Mouse (Mus musculus) Patski (cell line): ENCODE measurements at regions not wholly inside any gene's neighbourhood (a gene's known extent, or its start where the extent isn't known, plus 50 kb on each side); places are given as distances from the start of the nearest gene placed in this dataset.
"Not testable (repeated sequence)": the region's sequence is repeated elsewhere in the genome, so short reads cannot be mapped to it uniquely, and the experiment has no call there.

Experiments
- ATAC-seq: fragments of 100-300 bp; one replicate; pipeline ENCODE4 v1.8.0; 2021
- CTCF ChIA-PET: fragments of 350-600 bp; sonication (Branson Sonifier 250); formaldehyde crosslinking; loops from one replicate; lab custom pipeline; 2022; ENCODE audit warnings: inconsistent platforms; lab: Charles Lee
- POLR2A ChIA-PET: fragments of 350-600 bp; sonication (Branson Sonifier 250); formaldehyde crosslinking; loops from one replicate; lab custom pipeline; 2022; ENCODE audit warnings: antibody characterized with exemption, inconsistent platforms; lab: Charles Lee
- DNase-seq: peaks from one replicate; pipeline ENCODE4 v3.0.0-alpha.2; 2011; ENCODE audit warnings: low read depth, low spot score
- H3K27me3 ChIP-seq: fragments of 371-371 bp; one replicate; pipeline ENCODE4 v1.5.1; 2021
- CTCF ChIP-seq: fragments of 100-300 bp; IDR thresholded peaks from one replicate; pipeline ENCODE4 v1.5.1; 2021
- in situ Hi-C: fragments of 300-500 bp; cut with MboI; formaldehyde crosslinking; loops from 3 replicates; pipeline ENCODE4 v1.11.1; 2018; ENCODE audit warnings: low pct_unique_long_range_greater_than_20kb, mixed read lengths

DNA sequence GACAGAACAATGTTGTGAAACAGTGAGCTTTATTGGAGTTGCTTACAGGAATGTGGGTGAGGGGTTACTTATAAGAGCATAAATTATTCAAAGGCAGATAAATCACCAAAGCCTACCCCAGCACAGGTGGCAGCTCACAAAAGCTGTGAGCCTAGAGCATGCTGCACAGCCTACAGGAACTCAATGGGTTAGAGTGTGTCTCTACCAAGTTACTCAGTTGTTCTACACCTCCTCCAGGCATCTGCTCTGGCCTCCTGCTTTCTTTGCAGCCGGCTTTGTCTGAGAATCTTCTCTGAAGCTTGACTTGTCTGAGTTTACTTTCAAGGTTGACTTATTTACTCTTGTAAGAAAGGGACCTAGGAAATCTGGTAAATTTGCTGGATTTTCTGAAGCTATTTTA is 336.5 kb downstream of the Fscb start:
- DNase-seq (no peak), ATAC-seq (no peak)
- CTCF ChIA-PET = no interaction called here
- no peaks in the 10 kb centered on the region for H3K27me3 ChIP-seq
- POLR2A ChIA-PET = no interaction called here
- no peak for TF ChIP-seq CTCF
- in situ Hi-C loops = no loop called here

- POLR2A ChIA-PET = no interaction called here
- ATAC-seq (no peak), DNase-seq (no peak)
- CTCF ChIA-PET = no interaction called here
- TF ChIP-seq CTCF = no peak
- in situ Hi-C loops = no loop called here
- H3K27me3 ChIP-seq = no peaks in the 10 kb centered on the region
Measured at GRCm38 (mm10) chr12:64116438-64116837, 358.1 kb downstream of the Fscb start.

DNA sequence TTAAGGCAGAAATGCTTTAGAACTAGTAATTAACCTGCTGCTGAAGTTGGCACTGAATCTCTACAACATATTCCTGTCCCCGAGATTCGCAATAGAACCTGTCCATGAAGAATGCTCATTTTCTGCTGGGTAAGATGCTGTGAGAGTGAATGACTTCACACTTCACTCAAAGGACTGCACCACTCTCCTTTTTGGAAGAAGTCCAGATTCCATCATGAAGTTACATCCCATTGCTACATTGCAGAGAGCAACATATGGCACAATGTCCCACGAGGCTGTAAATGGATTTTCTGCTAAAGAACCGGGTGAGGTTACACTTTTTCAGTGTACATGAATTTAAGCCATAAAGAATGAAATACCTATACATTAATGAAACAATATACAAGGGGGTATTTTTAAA is 360.0 kb downstream of the Fscb start:
- no peak for TF ChIP-seq CTCF
- POLR2A ChIA-PET = no interaction called here
- DNase-seq (no peak), ATAC-seq (no peak)
- no peaks in the 10 kb centered on the region for H3K27me3 ChIP-seq
- in situ Hi-C loops = no loop called here
- CTCF ChIA-PET = no interaction called here

DNA sequence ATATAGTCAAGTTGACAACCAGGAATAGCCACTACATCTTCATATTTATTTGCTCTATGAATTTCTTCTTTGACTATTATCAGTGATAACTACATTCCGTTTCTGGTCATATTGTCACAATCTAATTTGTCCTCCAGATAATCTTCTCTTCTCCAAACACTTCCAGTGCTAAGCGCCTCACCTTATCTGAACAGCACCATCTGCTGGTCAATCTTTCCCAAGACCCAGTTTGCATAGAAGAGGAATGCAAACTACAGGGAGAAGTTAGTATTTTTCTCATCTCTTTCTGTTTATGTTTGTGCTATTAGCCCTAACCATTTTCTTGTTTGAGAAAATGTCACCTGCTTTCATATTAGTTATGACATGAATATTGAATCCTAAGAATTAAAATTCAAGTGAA is 370.3 kb downstream of the Fscb start:
- ATAC-seq = no peak

GRCm38 (mm10) chr12:64076789-64077188 is 397.7 kb downstream of the Fscb start:
- DNase-seq = no peak
- no peak for ATAC-seq
- no peak for TF ChIP-seq CTCF
- ChIA-PET CTCF (no interaction called here), POLR2A (no interaction called here)
- H3K27me3 ChIP-seq = no peaks in the 10 kb centered on the region
- in situ Hi-C loops = no loop called here

More for the DNA sequence above, 370.3 kb downstream of the Fscb start:
- POLR2A ChIA-PET = no interaction called here
- H3K27me3 ChIP-seq = no peaks in the 10 kb centered on the region
- CTCF ChIA-PET = no interaction called here
- peak; percentile 36 for TF ChIP-seq CTCF
- no peak for DNase-seq
- in situ Hi-C loops = no loop called here

GRCm38 (mm10) chr12:64045528-64045927 is 429.0 kb downstream of the Fscb start:
- ATAC-seq (no peak), DNase-seq (no peak)
- H3K27me3 ChIP-seq = no peaks in the 10 kb centered on the region
- in situ Hi-C loops = no loop called here
- TF ChIP-seq CTCF = no peak
- POLR2A ChIA-PET = no interaction called here
- CTCF ChIA-PET = no interaction called here

DNA sequence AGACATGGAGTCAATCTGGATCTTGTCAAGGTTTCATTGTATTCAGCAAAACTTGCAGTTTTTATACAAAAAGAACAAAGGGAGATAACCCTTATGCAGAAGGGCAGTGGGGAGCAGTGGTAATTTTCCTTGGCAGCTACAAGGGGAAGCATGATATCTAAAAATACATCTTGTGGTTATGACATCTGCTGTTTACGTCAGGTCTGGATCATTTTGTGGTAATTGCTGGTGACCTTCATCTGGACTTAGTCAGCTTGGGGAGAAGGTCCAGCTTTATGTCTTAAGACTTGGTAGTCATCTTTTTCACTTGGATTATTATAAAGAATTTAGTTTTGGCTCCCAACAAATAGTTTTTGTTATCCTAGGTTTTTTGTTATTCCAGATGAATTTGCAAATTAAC is 465.9 kb downstream of the Fscb start:
- DNase-seq, POLR2A ChIA-PET: not testable (repeated sequence)

More for the DNA sequence above, 465.9 kb downstream of the Fscb start:
- H3K27me3 ChIP-seq, in situ Hi-C loops, ATAC-seq, CTCF ChIA-PET: not testable (repeated sequence)
